Mouse (Mus musculus) kidney, embryonic 16.5 days (tissue): ENCODE data around the gene Lgals9. TPM values are rescaled to one million over a fixed set of nuclear protein-coding genes. Genes with fewer than 3 reads are reported as not detected.
A peak's percentile ranks its signal among the peaks of the same experiment; 100 is the strongest.
"Not testable (repeated sequence)": the region's sequence is repeated elsewhere in the genome, so short reads cannot be mapped to it uniquely, and the experiment has no call there.

Source experiments
- ATAC-seq: fragments of 200-750 bp; cut with Nextera tagmentation; 2 replicates; pipeline ENCODE4 v1.8.0; 2017; ENCODE audit warnings: moderate TSS enrichment; ENCODE audit not compliant: low FRiP score, low TSS enrichment
- H3K27ac ChIP-seq: fragments of 300-500 bp; sonication (generic); 2 replicates; pipeline ENCODE4 v1.5.1; 2014; ENCODE audit warnings: low read length
- H3K27me3 ChIP-seq: fragments of 300-500 bp; sonication (generic); 2 replicates; pipeline ENCODE4 v1.6.1; 2014; ENCODE audit warnings: low read length, control low read depth, mixed read lengths; ENCODE audit not compliant: insufficient read depth
- H3K36me3 ChIP-seq: fragments of 300-500 bp; sonication (generic); 2 replicates; pipeline ENCODE4 v1.6.1; 2014; ENCODE audit warnings: low read length, control low read depth, mixed read lengths; ENCODE audit not compliant: insufficient read depth
- H3K4me1 ChIP-seq: fragments of 300-500 bp; sonication (generic); 2 replicates; pipeline ENCODE4 v1.6.1; 2014; ENCODE audit warnings: low read length, control low read depth, mixed read lengths; ENCODE audit not compliant: insufficient read depth
- H3K4me2 ChIP-seq: fragments of 300-500 bp; sonication (generic); replicated peaks from 2 replicates; pipeline ENCODE4 v1.6.1; 2014; ENCODE audit warnings: low read depth, low read length
- H3K4me3 ChIP-seq: fragments of 300-500 bp; sonication (generic); 2 replicates; pipeline ENCODE4 v1.5.1; 2014; ENCODE audit warnings: mild to moderate bottlenecking, low read length
- H3K9ac ChIP-seq: fragments of 300-500 bp; sonication (generic); replicated peaks from 2 replicates; pipeline ENCODE4 v1.6.1; 2014; ENCODE audit warnings: low read length
- H3K9me3 ChIP-seq: fragments of 300-500 bp; sonication (generic); 2 replicates; pipeline ENCODE4 v1.6.1; 2016; ENCODE audit warnings: low read length, control low read depth
- WGBS: fragments of 180-500 bp; shearing (Covaris S2); extraction: QIAGEN DNeasy Blood & Tissue Kit; methylation state at CpG from one replicate; pipeline ENCODE4 v1.1.7; 2014; 5-methylcytosine and 5-hydroxymethylcytosine counted together
- polyA plus RNA-seq: library from polyadenylated mRNA; unstranded; fragments of >200 nt; fragmentation: Nextera tagmentation; extraction: Ambion mirVana; gene quantifications from 2 replicates; pipeline ENCODE4 v1.2.1, GENCODE M21; 2015

Gene Lgals9
- polyA plus RNA-seq, 1 experiment from 2014 or later: 59.5 TPM

DNA sequence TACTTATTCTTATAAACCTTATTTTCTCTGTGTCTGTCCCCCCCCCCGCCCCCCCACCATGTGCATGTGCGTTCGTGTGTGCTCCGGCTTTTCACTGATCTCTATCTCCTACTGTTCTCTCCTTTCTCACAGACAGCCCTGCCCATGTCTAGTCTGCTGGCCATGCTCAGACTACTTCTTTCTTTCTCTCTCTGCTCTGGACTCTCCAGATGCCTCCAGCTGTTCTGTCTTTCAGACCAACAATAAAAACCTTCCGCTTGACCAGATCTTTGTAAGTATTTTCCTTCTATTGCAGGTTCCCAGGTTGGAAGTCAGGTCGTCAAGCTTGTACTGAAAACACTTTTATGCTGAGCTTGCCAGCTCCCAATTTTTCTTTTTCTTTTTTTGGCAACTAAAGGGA is 14.4 kb upstream of the Lgals9 start:
- 61% methylated on average over 6 of the region's 6 CpGs for WGBS
- no peak for ATAC-seq
- H3K27ac ChIP-seq: no peak overlapping the region

DNA sequence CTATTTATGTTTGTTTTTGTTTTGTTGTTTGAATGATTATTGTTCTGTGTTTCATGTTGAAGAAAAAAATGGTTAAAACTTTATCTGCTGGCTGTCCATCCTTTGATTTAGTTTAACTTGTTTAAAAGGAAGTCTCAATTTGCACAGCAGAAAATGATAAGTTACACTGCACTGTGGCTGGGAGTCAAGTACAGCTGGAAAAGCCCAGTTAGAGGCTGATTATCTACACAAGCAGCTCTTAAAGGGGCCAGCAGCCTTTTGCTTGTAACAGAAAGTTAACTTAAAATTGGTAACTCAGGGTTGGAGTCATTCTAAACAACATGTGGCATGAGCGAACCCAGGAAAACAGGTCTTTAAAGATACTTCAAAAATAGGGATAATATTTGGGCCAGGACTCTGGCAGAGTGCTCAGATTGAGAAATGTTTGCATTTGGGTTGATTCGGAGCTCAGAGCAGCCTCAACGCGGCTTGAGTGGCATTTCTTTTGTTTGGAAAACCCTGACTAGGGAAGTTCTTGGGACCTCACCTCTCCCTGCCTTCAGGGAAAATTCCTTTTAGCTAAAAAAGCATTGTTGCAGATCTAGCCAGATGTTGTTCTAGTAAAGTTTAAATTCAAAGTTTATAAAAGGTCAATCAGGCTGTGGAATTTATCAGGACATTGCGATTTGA is 6.3 kb upstream of the Lgals9 start:
- 71% methylated on average over 5 of the region's 5 CpGs for WGBS
- H3K9me3 ChIP-seq: peaks cover 11% of the 10 kb centered on the region
- H3K4me3 ChIP-seq, H3K9ac ChIP-seq, H3K4me1 ChIP-seq, H3K27me3 ChIP-seq, H3K4me2 ChIP-seq, ATAC-seq, H3K36me3 ChIP-seq, H3K27ac ChIP-seq: not testable (repeated sequence)

More for the DNA sequence above, 14.4 kb upstream of the Lgals9 start:
- H3K4me1 ChIP-seq: peaks cover 20% of the 10 kb centered on the region
- H3K4me2 ChIP-seq: no peak overlapping the region
- H3K27me3 ChIP-seq: no peaks in the 10 kb centered on the region
- peaks cover 3% of the 10 kb centered on the region for H3K9me3 ChIP-seq
- no peak overlapping the region for H3K4me3 ChIP-seq
- no peaks in the 10 kb centered on the region for H3K36me3 ChIP-seq
- no peak overlapping the region for H3K9ac ChIP-seq

DNA sequence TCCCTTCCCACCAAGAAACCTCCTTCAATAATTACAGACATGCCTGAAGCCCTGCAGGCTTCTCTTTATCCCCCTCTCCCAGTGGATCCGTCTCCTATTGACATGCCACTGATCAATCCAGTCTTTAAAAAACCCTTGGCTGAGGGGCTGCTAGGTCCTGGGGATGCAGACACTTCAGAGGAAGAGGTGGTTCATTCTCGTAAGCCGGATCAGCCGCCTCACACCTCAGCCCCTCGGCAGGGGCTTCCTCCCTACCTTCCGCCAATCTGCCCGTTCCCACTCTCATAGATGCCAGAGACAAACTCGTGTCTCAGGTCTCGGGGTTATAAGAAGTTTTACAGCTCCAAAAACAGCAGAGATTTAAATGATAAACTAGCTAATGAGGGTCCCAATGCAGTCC is 5.3 kb upstream of the Lgals9 start:
- Histone ChIP-seq H3K27me3 (no peaks in the 10 kb centered on the region), H3K36me3 (no peaks in the 10 kb centered on the region), H3K9ac (no peak overlapping the region), H3K4me3 (no peak overlapping the region), H3K4me1 (0 out of 2 replicates have a peak, but pooled peaks cover 2% of the 10 kb centered on the region), H3K4me2 (no peak overlapping the region), H3K9me3 (peaks cover 11% of the 10 kb centered on the region), H3K27ac (no peak overlapping the region)
- no peak for ATAC-seq
- WGBS: 94% methylated on average over 9 of the region's 9 CpGs

DNA sequence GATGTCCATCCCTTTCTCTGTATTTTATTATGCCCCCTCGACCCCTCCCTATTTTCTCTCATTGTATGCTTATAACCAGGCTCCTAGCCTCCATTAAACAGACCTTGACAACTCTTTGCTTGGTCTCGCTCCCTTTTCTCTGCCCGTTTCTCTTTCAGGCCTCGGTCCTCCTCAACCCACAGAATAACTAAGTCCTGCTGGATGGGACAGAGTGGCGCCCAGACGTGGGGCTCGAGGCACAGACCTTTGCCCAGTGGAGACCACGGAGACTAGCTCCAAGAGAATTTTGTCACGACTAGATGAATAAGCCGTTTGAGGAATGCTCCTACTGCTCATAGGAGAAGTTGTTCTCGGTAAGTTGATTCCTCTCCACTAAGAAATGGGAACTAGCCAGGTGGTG is 4.5 kb upstream of the Lgals9 start:
- H3K27ac ChIP-seq, H3K9ac ChIP-seq, H3K27me3 ChIP-seq, ATAC-seq, H3K4me3 ChIP-seq, H3K4me2 ChIP-seq, H3K36me3 ChIP-seq, H3K4me1 ChIP-seq: not testable (repeated sequence)
- WGBS: 94% methylated on average over 11 of the region's 11 CpGs
- peaks cover 11% of the 10 kb centered on the region for H3K9me3 ChIP-seq

DNA sequence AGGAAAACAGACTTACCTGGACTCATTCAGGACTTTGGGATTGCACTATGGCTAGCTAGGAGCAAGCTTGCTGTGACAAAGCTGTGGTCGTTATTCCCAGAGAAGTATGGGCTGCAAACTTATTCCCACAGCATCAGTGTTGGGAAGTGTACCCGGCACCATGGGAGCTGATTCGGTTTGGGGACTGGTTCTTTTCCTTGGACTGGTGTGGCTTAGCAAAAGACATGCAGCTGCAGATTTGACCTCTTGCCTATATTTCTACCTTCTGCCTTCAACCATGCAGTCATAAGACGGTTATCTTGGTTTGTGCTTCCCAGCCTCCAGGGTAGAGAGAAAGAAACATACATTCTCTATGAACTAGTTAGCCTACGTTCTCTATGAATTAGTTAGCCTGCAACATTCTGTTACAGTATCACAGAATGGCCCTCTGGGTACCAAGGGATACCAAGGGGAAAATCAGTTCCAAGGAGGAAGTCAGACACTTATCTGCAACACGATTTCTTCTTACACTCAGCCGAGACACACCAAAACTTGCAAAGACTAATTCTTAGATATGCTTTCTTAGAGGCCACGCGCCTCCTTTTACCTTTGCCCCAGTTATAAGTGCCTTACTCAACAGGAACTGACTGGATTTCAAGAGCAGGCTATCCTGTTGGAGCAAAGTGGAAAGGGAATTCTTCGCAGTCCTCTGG is 1.7 kb upstream of the Lgals9 start:
- H3K4me1 ChIP-seq: 0 out of 2 replicates have a peak, but pooled peaks cover 5% of the 10 kb centered on the region
- H3K9me3 ChIP-seq: peaks cover 7% of the 10 kb centered on the region; the same call in 1 of the 2 replicates
- H3K9ac ChIP-seq: no peak overlapping the region
- H3K4me3 ChIP-seq: no peak overlapping the region
- no peaks in the 10 kb centered on the region for H3K27me3 ChIP-seq
- ATAC-seq: no peak
- no peak overlapping the region for H3K4me2 ChIP-seq
- WGBS: 89% methylated on average over 10 of the region's 10 CpGs
- no peak overlapping the region for H3K27ac ChIP-seq
- no peaks in the 10 kb centered on the region for H3K36me3 ChIP-seq

DNA sequence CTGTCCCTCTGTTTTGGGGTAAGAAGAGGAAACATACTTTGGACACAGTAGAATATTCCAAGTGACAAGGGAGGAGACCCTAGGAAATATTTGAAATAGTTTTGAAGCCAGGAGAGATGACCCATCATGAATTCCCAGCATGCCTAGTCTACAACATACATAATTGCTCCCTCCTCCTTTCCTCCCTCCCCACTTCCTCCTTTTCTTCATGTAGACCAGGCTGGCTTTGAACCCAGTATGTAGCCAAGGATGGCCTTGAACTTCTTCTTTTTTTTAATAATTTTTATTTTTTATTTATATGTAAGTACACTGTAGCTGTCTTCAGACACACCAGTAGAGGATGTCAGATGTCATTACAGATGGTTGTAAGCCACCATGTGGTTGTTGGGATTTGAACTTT is 759 bp upstream of the Lgals9 start:
- Histone ChIP-seq H3K27ac (no peak overlapping the region), H3K36me3 (no peaks in the 10 kb centered on the region), H3K27me3 (no peaks in the 10 kb centered on the region), H3K4me3 (no peak overlapping the region), H3K4me1 (0 out of 2 replicates have a peak, but pooled peaks cover 5% of the 10 kb centered on the region), H3K9ac (no peak overlapping the region), H3K4me2 (no peak overlapping the region), H3K9me3 (peaks cover 7% of the 10 kb centered on the region; the same call in 1 of the 2 replicates)
- no peak for ATAC-seq

DNA sequence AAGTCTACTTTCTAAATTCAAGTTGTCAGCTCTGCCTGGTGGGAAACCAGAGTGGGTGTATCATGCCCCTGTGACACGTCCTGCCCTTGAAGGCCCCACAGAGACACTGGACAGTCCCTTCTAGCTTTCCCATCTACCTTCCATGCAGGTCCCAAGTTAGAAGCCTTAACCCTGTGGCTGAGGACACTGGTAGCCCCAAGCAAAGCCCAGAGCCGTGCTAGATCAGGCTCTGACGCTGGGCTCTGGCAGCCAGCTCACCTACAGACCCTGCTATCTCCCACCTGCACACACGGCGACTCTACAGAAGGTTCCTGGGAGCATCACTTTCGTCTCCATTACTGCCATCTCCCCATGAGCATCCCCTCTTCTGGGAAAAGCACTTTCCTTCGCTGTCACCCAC is 1.2 kb downstream of the Lgals9 start:
- H3K9me3 ChIP-seq: no peaks in the 10 kb centered on the region
- H3K27ac ChIP-seq: no peak overlapping the region
- H3K36me3 ChIP-seq: no peaks in the 10 kb centered on the region
- H3K27me3 ChIP-seq: no peaks in the 10 kb centered on the region
- no peak overlapping the region; the same call in 1 of the 2 replicates for H3K9ac ChIP-seq
- 87% methylated on average over 7 of the region's 7 CpGs for WGBS
- H3K4me3 ChIP-seq: peak overlapping the region; percentile 16; the same call in 1 of the 2 replicates
- peak overlapping the region; percentile 48 for H3K4me2 ChIP-seq
- no peak for ATAC-seq
- 0 out of 2 replicates have a peak, but pooled peaks cover 5% of the 10 kb centered on the region for H3K4me1 ChIP-seq

DNA sequence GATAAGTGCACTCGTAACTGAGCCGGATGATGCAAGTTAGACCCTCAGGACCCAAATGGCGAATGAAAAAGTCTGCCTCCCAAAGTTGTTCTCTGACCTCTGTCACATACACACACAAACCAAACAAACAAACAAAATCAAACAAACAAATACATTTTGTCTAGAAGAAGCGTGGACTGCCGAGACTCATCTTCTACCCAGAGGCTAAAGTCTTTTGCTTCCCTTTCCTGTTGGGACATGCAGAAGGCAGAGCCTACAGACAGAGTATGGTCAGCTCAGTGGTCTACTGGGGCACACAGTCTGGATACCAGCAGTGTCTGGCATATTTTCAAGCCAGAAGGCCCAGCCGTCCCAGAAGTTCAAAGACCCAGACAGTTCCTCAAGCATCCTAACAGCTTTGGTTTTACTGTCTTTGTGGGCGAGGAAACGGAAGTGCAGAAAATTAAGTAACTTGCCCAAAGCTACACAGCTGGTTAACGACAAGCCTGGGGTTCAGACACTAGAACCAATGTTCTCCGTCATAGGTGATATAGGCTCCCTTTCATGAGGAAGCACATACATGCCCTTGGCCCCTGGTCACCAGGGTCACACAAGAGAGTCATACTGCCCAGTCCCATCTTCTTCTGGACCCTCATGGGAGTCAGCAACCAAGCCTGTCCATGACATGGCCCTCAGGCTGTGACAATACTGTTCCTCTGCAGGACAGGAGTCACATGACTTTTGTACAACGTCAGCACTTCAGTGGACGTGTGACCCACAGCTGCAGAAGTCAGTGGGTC is 2.0 kb downstream of the Lgals9 start:
- Histone ChIP-seq H3K9me3 (no peaks in the 10 kb centered on the region), H3K4me2 (no peak overlapping the region), H3K4me1 (0 out of 2 replicates have a peak, but pooled peaks cover 5% of the 10 kb centered on the region), H3K4me3 (no peak overlapping the region), H3K27ac (no peak overlapping the region), H3K27me3 (no peaks in the 10 kb centered on the region), H3K36me3 (no peaks in the 10 kb centered on the region), H3K9ac (no peak overlapping the region)
- WGBS: 76% methylated on average over 12 of the region's 12 CpGs
- no peak for ATAC-seq

DNA sequence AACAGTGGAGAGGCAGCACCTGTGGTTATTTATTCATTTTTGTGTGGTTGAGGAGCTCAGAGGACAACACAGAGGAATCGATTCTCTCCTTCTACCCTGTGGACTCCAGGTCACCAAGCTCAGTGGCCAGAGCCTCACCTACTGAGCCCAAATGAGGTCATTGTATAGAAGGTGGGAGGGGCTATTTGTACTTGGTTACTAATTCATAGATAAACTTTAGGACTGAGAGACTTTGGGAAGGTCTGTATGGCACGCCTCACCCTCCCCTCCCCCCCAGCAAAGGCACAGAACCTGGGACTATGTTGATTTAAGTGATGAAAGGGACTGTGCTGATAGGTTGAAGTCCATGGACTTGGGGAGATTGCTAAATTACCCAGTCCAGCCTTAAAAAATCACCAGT is 2.7 kb downstream of the Lgals9 start:
- Histone ChIP-seq H3K4me3 (no peak overlapping the region), H3K9ac (no peak overlapping the region), H3K36me3 (no peaks in the 10 kb centered on the region), H3K4me2 (no peak overlapping the region), H3K27ac (no peak overlapping the region), H3K4me1 (0 out of 2 replicates have a peak, but pooled peaks cover 5% of the 10 kb centered on the region), H3K9me3 (no peaks in the 10 kb centered on the region), H3K27me3 (no peaks in the 10 kb centered on the region)
- 68% methylated on average over 2 of the region's 2 CpGs for WGBS
- ATAC-seq: no peak
